Mouse (Mus musculus) C2C12 (cell line): ENCODE data around the gene C3. TPM values are rescaled to one million over a fixed set of nuclear protein-coding genes. Genes with fewer than 3 reads are reported as not detected.

Experiments
- H3K27me3 ChIP-seq: one replicate; pipeline ENCODE4 v1.6.1; 2011; ENCODE audit not compliant: control insufficient read depth, insufficient read depth, insufficient read length
- H3K36me3 ChIP-seq: one replicate; pipeline ENCODE4 v1.6.1; 2011; ENCODE audit not compliant: control insufficient read depth, insufficient read depth
- H3K4me3 ChIP-seq: one replicate; pipeline ENCODE4 v1.5.1; 2011; ENCODE audit warnings: mild to moderate bottlenecking, control low read depth; ENCODE audit not compliant: poor library complexity, insufficient read depth, severe bottlenecking
- H3K79me2 ChIP-seq: one replicate; pipeline ENCODE4 v1.6.1; 2011; ENCODE audit not compliant: control insufficient read depth, insufficient read depth
- H3K79me3 ChIP-seq: one replicate; pipeline ENCODE4 v1.6.1; 2011; ENCODE audit warnings: low read depth, control low read depth
- H3ac ChIP-seq: one replicate; pipeline ENCODE3; 2011; ENCODE audit warnings: low read depth; ENCODE audit not compliant: control insufficient read depth, insufficient read length
- CEBPB ChIP-seq: IDR thresholded peaks from one replicate; pipeline ENCODE4 v1.6.1; 2011; ENCODE audit warnings: low read depth, mild to moderate bottlenecking, control low read depth, moderate library complexity
- CTCF ChIP-seq: IDR thresholded peaks from one replicate; pipeline ENCODE4 v1.5.1; 2011; ENCODE audit not compliant: control insufficient read depth, insufficient read depth, insufficient read length
- FOSL1 ChIP-seq: IDR thresholded peaks from one replicate; pipeline ENCODE4 v1.8.0; 2011; ENCODE audit warnings: mild to moderate bottlenecking, low read length; ENCODE audit not compliant: poor library complexity, insufficient read depth, severe bottlenecking
- MAX ChIP-seq: IDR thresholded peaks from one replicate; pipeline ENCODE4 v1.6.1; 2011; ENCODE audit warnings: mild to moderate bottlenecking, control low read depth
- MYOD1 ChIP-seq: IDR thresholded peaks from one replicate; pipeline ENCODE4 v1.6.1; 2011; ENCODE audit warnings: low read depth; ENCODE audit not compliant: control insufficient read depth, insufficient read length
- MYOG ChIP-seq: IDR thresholded peaks from one replicate; pipeline ENCODE4 v1.6.1; 2011; ENCODE audit not compliant: control insufficient read depth, insufficient read length; ENCODE audit errors: extremely low read depth
- USF1 ChIP-seq: IDR thresholded peaks from one replicate; pipeline ENCODE4 v1.6.1; 2011; ENCODE audit warnings: low read depth, mild to moderate bottlenecking, control low read depth, moderate library complexity
- polyA plus RNA-seq: library from polyadenylated mRNA; unstranded; fragments of >200 nt; fragmentation: generic; extraction: Trizol; gene quantifications from one replicate; pipeline ENCODE4 v1.2.1, GENCODE M21; 2012; ENCODE audit warnings: missing spikeins

C3 gene
- polyA plus RNA-seq, 1 experiment: 0.01 TPM

- TF ChIP-seq MYOD1: no peak
- TF ChIP-seq CTCF: no peak
- no peak for TF ChIP-seq CEBPB
- TF ChIP-seq FOSL1: no peak
- no peak for TF ChIP-seq MAX
- TF ChIP-seq MYOG: no peak
- TF ChIP-seq USF1: no peak
These were observed 33.2 kb downstream of the C3 start for GRCm38 (mm10) chr17:57194771-57195170.

GRCm38 (mm10) chr17:57194041-57194507 is 33.9 kb downstream of the C3 start, which contains the start of gene Tnfsf14:
TSS of gene Tnfsf14 (minus strand) at chr17:57194177.
- Histone ChIP-seq H3ac (no peak within 1 kb of the TSS), H3K36me3 (no peaks in the 10 kb centered on the region), H3K79me2 (no peaks in the 10 kb centered on the region), H3K79me3 (no peaks in the 10 kb centered on the region), H3K27me3 (peaks cover 46% of the 10 kb centered on the region), H3K4me3 (no peak within 1 kb of the TSS)
- TF ChIP-seq CEBPB: no peak
- TF ChIP-seq MAX: no peak
- TF ChIP-seq CTCF: no peak
- no peak for TF ChIP-seq MYOD1
- TF ChIP-seq USF1: no peak
- TF ChIP-seq MYOG: no peak
- no peak for TF ChIP-seq FOSL1

More at GRCm38 (mm10) chr17:57194771-57195170, 33.2 kb downstream of the C3 start:
- no peak overlapping the region for H3ac ChIP-seq
- peaks cover 45% of the 10 kb centered on the region for H3K27me3 ChIP-seq
- H3K4me3 ChIP-seq: no peak overlapping the region
- no peaks in the 10 kb centered on the region for H3K79me3 ChIP-seq
- no peaks in the 10 kb centered on the region for H3K79me2 ChIP-seq
- H3K36me3 ChIP-seq: no peaks in the 10 kb centered on the region

GRCm38 (mm10) chr17:57188510-57189192 is 39.3 kb downstream of the C3 start:
- no peak overlapping the region for H3K4me3 ChIP-seq
- H3ac ChIP-seq: no peak overlapping the region
- no peaks in the 10 kb centered on the region for H3K36me3 ChIP-seq
- H3K79me2 ChIP-seq: no peaks in the 10 kb centered on the region
- no peak for TF ChIP-seq CEBPB
- TF ChIP-seq FOSL1: no peak
- TF ChIP-seq MYOD1: no peak
- TF ChIP-seq CTCF: no peak
- TF ChIP-seq USF1: no peak
- no peak for TF ChIP-seq MAX
- TF ChIP-seq MYOG: no peak
- H3K27me3 ChIP-seq: peaks cover 31% of the 10 kb centered on the region
- no peaks in the 10 kb centered on the region for H3K79me3 ChIP-seq

GRCm38 (mm10) chr17:57185641-57186040 is 42.3 kb downstream of the C3 start:
- TF ChIP-seq MYOD1 (no peak), FOSL1 (no peak), MYOG (no peak), USF1 (no peak), MAX (no peak), CEBPB (no peak), CTCF (no peak)
- Histone ChIP-seq H3K36me3 (no peaks in the 10 kb centered on the region), H3K79me2 (no peaks in the 10 kb centered on the region), H3K27me3 (peaks cover 10% of the 10 kb centered on the region), H3K4me3 (no peak overlapping the region), H3K79me3 (no peaks in the 10 kb centered on the region), H3ac (no peak overlapping the region)

GRCm38 (mm10) chr17:57182871-57183270 is 45.1 kb downstream of the C3 start:
- Histone ChIP-seq H3K36me3 (no peaks in the 10 kb centered on the region), H3ac (no peak overlapping the region), H3K79me2 (no peaks in the 10 kb centered on the region), H3K4me3 (no peak overlapping the region), H3K79me3 (no peaks in the 10 kb centered on the region), H3K27me3 (peaks cover 3% of the 10 kb centered on the region)
- TF ChIP-seq MYOG: no peak
- no peak for TF ChIP-seq FOSL1
- no peak for TF ChIP-seq USF1

GRCm38 (mm10) chr17:57180363-57180762 is 47.6 kb downstream of the C3 start:
- Histone ChIP-seq H3K79me3 (no peaks in the 10 kb centered on the region), H3K36me3 (no peaks in the 10 kb centered on the region), H3K27me3 (peaks cover 3% of the 10 kb centered on the region), H3K4me3 (no peak overlapping the region), H3K79me2 (no peaks in the 10 kb centered on the region), H3ac (no peak overlapping the region)
- TF ChIP-seq CTCF (no peak), CEBPB (no peak), USF1 (no peak), MYOG (no peak), MAX (no peak), FOSL1 (no peak), MYOD1 (no peak)
